Mouse (Mus musculus): ENCODE measurements around the gene Tk2.
"Not testable (repeated sequence)": the region's sequence is repeated elsewhere in the genome, so short reads cannot be mapped to it uniquely, and the experiment has no call there.

The Tk2 gene

DNA sequence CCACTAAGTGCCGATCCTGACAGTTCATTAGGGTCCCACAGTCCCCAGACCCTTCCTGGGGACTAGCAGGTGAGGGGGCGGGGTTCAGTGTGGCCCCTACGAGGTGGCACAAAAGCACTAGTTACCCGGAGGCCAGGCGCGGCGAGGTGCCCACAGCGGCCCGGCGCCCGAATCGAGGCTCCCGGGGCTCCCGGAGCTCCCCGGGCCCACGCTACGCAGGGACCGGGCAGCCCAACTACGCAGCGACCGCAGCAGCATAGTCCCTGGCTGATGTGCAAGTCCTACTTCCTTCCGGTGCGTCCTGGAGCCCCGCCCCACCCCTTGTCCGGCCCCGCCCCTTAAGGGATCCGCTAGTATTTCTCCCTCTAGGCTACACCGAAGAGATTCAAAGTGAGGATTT lies at the start of gene Tk2:
Gene Tk2, minus strand, starts transcription at position 283 of the 400 bp plus-strand sequence.
- in situ Hi-C loops (cut with MboI, MseI): loop anchor here (5.0 to 10.0 kb wide), 4 partner anchors 94 to 1007 kb away; partner anchors contain the start of genes B3gnt9 (in 1 of the 2), Ciao2b (in 1 of the 2) and Dync1li2 (in 1 of the 2)

DNA sequence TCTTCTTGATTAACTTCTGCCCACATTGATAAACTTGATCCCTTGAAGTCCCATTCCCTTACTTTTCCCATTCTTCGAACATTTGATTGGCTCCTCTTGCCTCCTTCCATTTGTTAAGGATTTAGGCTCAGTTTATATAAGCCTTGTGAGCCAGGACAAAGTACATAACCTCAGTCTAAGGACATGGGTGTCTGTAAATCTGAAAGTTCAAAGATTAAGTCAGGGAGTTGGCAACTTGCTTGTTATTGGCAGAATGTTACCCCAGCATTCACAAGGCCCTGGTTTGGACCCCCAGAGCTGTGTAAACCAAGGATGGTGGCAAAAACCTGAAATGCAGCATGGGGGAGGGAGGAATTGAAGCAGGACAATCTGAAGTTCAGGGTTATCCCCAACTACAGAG lies 46.0 kb upstream of the Tk2 start:
- in situ Hi-C loops (cut with MboI, MseI): no loop called here

DNA sequence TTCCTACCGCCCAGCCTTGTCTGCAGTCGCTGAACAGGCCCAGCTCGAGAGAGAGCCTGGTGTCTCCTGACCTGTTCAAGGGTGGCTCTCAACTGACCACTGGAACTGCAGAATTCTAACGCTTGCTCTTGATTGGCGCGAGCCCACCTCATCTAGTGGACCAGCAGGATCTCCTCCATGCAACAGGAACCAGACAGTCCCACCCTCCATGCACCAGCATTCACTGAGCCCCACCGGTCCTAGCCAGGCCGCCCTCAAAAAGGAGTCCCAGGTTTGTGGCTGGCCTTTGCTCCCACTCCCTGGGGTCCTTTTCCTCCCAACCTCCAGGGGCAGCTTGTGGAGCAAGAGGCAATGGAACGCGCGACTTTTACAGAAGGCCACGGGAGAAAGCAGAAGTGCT lies 44.7 kb upstream of the Tk2 start, which contains the start of gene Cmtm2a:
Gene Cmtm2a, minus strand, starts transcription at position 101 of the 400 bp plus-strand sequence.
- in situ Hi-C loops (cut with MboI, MseI): not testable (repeated sequence)

DNA sequence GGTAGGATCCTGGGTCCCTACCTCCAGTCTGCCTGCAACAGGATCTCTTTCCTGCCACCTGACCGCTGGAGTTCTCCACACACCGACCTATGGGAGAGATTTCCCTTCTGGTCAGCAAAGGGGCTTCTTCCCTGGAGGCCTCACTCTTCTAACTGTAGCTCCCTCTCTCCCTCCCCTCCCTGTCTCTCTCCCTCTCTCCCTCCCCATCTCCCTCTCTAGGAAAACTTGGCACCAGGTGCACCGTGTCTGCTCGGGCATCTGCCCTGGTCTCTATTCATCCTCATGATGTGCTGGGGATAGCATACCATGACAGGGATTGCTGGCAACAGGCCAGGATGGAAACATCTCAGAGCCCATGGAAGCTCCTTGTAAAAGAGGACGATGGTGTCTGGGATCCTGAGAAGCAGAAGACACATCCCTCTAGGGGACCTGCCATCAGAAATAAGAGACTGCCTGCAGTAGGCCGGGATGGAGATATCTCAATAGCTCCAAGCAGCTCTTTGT lies 20.6 kb upstream of the Tk2 start:
- in situ Hi-C loops (cut with MboI, MseI): loop anchor here (5.0 kb wide), 1 partner anchor 38 kb away; no protein-coding TSS in a partner anchor

DNA sequence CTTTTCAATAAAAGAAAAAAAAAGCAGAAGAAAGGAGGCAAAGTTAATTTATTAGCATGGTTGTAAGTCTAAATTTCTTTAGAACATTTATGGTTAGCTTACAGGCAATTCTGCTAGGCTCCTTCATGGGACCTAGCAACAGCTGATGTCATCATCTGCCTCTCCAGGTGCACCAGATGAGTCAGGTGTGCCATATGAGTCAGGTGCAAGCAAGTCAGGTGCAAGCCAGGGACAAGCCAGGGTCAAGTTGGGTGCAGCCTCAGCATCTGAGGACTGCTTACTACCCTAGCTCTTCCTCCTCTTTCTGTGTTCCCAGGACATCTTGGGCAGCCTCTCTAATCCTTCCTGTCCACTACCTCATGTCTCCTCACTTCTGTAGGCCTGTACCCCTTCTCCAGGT lies 20.0 kb upstream of the Tk2 start:
- in situ Hi-C loops (cut with MboI, MseI): loop anchor here (5.0 kb wide), 1 partner anchor 39 kb away; no protein-coding TSS in a partner anchor

DNA sequence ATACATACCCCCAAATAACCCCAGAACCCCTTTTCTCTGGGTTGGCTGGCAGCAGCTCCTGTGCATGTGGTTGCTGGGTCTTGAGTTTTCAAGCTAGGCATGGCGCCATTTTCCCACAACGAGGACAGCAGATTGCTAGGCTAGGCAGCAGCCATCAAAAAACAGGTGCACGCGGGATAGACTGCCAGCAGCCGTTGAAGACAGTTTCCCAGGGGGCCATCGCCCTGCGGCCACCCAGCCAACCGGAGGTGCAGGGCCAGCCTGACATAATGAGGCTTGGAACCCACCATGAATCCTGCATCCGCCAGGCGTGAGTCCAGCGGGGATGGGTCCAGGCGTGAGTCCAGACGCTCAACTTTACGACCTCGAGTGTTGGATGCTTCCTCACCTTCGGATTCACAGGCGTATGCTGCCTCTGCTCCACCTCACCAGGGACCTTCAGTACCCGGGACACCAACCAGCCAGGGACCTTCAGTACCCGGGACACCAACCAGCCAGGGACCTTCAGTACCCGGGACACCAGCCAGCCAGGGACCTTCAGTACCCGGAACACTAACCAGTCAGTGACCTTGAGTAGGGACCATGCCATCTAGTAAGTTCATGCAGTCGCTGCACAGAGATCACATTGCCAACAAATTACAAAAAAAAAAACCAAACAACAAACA lies 16.0 kb upstream of the Tk2 start:
- in situ Hi-C loops (cut with MboI, MseI): not testable (repeated sequence)

DNA sequence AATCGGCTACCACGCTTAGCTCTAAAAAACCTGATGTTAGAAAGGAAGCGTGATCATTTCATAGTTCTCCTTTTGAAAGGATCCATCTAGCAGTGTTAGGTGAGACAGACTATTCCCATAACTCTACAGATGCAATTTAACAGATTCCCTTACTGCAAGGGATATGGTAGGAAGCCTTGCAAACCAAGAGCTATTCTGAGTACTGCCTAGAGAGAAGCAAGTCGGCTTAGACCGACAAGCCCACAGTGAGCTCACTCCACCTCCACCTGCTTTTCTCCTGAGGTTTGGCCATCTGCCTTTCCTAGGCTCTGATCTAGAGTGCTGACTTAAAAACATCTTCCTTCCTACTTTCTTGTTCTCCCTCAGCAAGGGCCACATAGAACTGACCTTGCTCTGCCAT lies 13.4 kb upstream of the Tk2 start:
- in situ Hi-C loops (cut with MboI, MseI): not testable (repeated sequence)

DNA sequence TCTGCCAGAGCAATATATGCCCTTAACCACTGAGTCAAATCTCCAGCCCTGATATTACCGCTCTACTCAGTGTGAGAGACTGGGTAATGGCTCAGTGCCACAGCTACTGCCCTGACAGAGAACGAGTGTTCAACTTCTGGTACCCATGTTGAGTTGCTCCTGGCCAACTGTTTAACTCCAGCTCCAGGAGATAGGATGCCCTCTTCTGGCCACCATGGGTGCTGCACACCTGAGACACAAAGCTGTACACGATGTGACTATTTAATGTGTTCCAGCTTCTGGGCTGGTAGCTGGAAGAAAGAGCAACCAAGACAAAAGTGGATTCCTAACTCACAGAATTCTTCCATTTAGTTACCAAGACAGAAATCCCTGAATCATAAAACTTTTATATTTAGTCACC lies 4.7 kb upstream of the Tk2 start:
- in situ Hi-C loops (cut with MboI, MseI): no loop called here

DNA sequence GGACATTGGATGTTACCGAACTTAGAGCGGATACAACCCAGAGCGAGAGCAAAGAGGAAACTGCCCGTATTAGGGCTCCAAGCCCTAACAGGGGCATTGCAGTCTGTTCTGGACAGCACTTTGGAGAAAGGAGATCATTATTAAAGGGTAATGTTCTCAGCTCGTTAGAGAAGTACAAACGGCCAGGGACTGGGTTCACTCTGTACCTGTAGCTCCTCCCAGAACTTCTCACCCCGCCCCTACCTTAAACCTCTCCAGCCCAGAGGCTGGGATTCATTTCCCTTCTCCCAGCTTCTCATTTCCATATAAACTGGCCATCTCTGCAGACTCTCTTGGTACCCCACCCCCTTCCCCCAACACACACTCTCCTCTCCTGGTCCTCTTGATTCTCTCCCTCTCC lies 3.1 kb upstream of the Tk2 start:
- in situ Hi-C loops (cut with MboI, MseI): no loop called here

DNA sequence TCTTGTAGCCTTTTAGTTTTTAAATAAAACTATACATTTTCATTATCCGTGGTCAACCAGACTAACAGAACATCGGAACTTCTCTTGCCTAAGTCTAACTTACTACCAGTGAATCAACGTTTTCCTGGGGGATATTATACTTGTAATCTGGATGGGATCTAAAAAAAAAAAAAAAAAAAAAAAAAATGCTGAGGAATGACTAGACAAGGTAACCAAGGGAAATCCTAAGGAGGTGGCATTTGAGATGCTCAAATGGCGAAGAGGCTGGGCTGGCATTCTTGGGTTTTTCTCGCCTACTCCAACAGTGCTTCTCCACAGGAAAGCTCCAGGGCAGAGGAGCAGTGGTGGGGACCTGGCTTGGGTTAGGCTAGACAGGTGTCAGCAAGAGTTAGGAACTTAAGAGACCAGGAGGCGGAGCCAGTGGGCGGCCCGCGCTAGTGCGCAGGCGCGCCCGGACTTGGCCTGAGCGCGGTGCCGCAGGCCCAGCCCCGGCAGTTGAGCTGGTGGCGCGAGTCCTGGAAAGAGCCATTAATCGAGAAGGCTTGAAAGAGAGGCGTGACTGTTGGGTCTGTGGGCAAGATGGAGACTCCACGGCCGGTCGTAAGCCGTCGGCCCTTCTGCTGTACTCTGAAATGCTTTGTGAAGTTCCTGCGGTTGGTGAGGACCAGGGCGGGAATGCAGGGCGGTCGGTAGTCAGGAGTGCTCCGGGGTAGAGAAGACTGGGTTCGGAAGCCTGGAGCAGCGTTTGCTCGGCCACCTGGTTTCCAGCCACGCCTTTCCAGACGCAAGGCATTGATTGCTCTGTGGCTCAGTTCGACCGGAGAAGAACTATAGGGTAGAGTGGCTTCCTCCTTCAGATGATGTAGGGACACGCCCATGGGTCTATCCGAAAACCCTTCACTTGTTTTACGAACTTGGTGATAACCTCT lies 2.3 kb upstream of the Tk2 start, which contains the start of gene Cklf:
Gene Cklf, plus strand, starts transcription at position 423 of the 929 bp plus-strand sequence.
- in situ Hi-C loops (cut with MboI, MseI): no loop called here

DNA sequence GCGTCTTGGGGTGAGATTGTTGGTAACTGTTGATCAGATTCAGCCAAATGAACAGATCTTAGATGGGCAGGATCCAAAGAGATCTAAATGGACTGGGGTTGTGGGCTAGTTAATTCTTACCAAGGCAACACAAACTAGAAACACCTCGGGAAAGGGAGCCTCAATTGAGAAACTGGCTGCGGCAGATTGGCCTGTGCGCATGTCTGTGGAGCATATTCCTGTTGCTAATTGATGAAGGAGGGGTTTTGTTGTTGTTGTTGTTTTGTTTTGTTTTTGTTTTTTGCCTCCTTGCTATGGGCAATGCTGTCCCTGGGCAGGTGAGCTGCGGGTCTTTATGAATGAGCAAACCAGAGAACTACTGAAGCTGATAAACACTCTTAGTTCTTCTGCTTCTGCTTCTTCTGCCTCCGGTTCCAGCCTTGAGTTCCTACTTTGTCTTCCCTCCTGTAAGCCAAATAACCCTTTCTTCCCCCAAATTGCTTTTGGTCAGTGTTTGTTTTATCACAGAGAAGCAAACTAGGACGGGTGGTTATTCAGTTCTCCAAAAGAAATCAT lies 1.2 kb upstream of the Tk2 start:
- in situ Hi-C loops (cut with MboI, MseI): loop anchor here (5.0 to 10.0 kb wide), 4 partner anchors 93 to 1005 kb away; partner anchors contain the start of genes B3gnt9 (in 1 of the 2), Ciao2b (in 1 of the 2) and Dync1li2 (in 1 of the 2)

DNA sequence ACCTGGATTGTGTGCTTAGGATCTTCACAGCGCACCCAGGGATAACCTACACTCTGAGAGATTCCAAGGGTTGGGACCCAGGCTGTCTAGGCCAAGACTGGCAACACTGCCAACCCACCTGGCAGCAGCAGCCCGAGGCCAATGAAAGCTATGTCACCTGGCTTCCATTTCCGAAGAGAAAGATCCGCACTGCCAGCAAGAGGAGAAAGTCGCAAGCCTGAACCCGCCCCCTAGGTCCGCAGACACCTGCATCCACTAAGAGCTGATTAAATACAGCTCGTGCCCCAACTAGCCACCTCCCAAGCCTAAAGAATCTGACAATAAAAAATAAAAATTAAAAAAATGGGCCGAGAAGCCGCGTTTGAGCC lies 466 bp downstream of the Tk2 start:
- in situ Hi-C loops (cut with MboI, MseI): loop anchor here (5.0 to 10.0 kb wide), 4 partner anchors 94 to 1007 kb away; partner anchors contain the start of genes B3gnt9 (in 1 of the 2), Ciao2b (in 1 of the 2) and Dync1li2 (in 1 of the 2)

DNA sequence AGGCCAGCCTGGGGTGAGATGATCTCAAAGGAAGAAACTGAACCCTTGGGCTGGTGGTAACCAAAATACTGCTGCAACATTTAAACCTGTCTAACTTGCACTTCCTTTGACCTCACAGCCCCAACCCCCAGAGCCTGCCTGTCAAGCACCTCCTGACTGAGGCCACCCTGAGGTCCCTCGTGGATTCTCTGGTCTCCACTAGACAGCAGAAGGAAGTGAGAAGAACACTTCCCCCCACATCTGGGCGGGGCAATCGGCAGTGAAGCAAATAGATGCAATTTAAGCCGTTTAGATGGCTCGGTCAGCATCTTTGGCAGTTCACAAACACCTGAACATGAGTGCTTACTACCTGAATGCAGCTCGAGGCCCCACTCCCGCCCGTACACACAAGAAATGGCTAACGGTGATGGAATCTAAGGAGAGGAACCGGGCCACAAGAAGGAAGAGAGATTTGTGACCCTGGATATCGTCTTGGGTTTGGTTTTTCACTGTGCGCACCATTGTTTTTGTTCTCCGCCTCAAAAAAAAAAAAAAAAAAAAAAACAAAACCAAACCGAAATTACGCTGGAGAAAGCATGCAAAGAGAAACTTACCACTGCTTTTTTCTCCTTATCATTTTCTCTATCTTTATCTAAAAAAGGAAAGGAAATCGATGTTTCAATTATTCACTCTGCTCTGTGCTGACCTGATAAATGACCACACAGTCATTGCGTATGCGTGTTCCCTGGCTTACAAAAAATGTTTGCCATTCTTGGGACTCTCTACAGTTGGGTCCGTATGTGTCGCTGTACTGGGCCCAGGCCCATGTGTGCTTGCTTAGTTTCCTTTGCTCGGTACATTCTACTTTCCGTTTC lies 1.1 kb downstream of the Tk2 start:
- in situ Hi-C loops (cut with MboI, MseI): loop anchor here (5.0 to 10.0 kb wide), 4 partner anchors 95 to 1008 kb away; partner anchors contain the start of genes B3gnt9 (in 1 of the 2), Ciao2b (in 1 of the 2) and Dync1li2 (in 1 of the 2)

DNA sequence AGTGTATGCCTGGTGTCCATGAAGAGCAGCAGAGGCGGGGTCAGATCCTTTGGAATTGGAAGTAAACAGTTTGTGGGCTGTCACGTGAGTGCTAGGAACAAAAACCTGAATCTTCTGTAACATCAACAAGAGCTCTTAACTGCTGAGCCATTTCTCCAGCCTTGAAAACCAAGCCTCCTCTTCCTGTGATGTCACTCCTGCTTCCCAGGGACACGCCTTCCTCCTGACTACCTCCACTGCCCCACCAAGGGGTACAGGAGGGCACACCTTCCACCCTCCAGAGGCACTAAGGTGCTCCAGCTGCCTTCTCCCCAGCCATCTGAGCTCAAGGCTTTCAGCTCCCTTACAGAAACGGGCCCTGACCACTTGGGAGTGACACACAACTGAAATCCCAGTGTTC lies 1.7 kb downstream of the Tk2 start:
- in situ Hi-C loops (cut with MboI, MseI): loop anchor here (5.0 to 10.0 kb wide), 4 partner anchors 96 to 1008 kb away; partner anchors contain the start of genes B3gnt9 (in 1 of the 2), Ciao2b (in 1 of the 2) and Dync1li2 (in 1 of the 2)

DNA sequence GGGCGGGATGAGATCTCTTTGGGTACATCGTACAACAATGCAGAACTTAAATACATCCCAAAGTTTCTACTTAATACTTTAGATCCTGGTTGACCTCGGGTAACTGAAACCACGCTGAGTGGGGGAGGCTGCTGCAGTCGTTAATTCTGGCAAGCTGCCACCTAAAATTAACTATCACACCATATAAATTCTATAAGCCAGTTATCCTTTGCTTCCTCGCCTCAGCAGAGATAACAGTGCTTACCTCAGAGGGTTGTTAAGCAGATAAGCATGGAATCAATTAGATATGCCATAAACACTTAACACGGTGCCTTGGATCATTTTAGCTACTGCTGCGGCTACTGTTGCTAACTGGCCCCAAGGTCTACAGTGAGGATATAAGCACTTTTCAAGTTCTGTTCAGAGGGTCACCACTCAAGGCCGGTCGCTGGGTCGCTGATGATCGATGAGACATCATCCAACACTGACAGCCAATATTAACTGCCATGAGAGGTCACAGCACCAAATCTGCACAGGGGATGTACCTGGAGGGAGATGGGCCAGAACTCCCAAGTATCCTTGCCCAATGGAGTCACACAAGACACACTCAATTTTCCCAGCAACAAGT lies 6.2 kb downstream of the Tk2 start:
- in situ Hi-C loops (cut with MboI, MseI): loop anchor here in 1 of 2 experiments (10.0 kb wide), 1 partner anchor 1013 kb away; the partner anchor contains the start of gene B3gnt9

DNA sequence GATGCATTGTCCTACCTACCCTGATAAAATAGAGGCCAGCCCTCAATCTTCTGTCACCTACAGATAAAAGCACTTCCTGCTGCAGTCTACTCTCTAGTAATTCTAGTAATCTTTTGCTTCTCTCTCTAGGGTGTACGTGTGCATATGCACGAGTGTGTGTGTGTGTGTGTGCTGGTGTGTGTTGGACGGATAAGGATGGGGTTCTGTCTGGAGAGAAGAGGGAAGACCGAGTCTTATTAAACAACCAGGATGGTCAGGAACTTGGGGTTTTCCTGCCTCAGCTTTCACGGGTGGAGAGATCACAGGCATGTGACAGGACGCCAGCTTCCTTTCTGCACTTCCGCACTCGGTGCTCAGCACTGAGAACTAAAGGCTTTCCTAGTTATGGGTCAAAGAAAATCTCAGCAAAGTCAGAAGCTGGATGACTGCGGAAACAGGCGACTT lies 8.9 kb downstream of the Tk2 start:
- in situ Hi-C loops (cut with MboI, MseI): no loop called here

DNA sequence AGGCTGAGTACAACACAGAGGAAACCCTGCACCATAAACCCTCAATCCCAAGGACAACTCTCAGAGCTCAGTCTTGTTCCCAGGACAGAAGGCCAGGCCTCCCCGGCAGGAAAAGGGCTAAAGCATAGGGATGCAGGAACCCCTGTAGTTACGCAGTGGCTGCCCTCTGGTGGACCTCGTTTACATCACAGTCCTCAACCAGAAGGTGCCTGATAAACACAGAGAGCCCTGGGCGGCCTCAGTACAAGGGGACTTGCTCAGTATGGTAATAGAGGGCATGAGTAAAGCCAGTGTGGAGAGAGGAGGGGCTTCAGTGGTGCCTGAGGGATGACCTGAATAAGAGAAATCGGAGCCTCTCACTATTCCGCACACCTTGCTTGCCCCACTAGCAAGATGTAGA lies 13.8 kb downstream of the Tk2 start:
- in situ Hi-C loops (cut with MboI, MseI): loop anchor here in 1 of 2 experiments (5.0 kb wide), 1 partner anchor 408 kb away; the partner anchor contains the start of gene Ciao2b

DNA sequence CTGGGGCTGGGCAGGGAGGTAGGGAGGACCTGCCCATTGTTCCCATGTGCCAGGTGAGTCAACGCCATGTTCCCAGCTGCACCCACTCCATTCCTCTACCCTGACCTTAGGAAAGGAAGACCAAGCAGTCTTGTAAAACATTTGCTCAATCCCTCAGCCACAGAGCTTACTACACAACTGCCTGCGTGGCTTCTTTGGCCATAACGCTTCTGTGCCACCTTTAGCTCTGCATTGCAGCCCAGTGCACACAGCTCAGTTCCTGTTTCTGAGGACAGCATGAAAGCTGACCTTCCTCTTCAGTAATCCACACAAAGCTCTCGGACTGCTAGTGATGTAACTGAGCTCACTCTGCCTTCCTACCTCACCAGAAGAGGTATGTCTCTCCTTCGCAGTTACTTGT lies 15.4 kb downstream of the Tk2 start:
- in situ Hi-C loops (cut with MboI, MseI): loop anchor here in 1 of 2 experiments (5.0 kb wide), 1 partner anchor 409 kb away; the partner anchor contains the start of gene Ciao2b

DNA sequence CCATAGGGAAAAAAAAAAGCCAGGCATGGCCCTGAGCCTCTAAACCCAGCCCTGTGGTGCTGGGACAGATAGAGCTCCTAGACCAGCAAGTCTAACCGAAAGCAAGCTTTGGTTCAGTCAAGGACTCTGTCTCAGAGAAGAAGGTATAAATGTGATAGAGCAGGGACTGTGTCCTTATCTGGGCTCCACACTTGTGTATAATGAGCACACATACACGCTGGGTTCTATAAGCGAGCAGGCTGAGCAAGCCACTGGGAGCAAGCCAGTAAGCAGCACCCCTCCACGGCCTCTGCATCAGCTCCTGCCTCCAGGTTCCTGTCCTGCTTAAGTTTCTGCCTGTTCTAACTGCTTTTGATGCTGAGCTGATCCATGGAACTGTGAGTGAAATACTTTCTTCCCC lies 16.3 kb downstream of the Tk2 start:
- in situ Hi-C loops (cut with MboI, MseI): loop anchor here in 1 of 2 experiments (5.0 kb wide), 1 partner anchor 410 kb away; the partner anchor contains the start of gene Ciao2b

All from T-helper 17 cell (primary cell).